Mouse (Mus musculus) liver, adult 2 months (tissue): ENCODE results near the gene Fam120a. TPM values are rescaled to one million over a fixed set of nuclear protein-coding genes. Genes with fewer than 3 reads are reported as not detected.

ENCODE experiments used
- DNase-seq: peaks from one replicate; pipeline ENCODE4 v3.0.0-alpha.2; 2011; ENCODE audit warnings: low read depth, low spot score; ENCODE audit errors: extremely low read depth
- H3K27ac ChIP-seq: fragments of 200-500 bp; replicated peaks from 2 replicates; pipeline ENCODE4 v1.5.1; 2012; ENCODE audit warnings: low read depth, mild to moderate bottlenecking, control low read depth, inconsistent platforms, low read length; ENCODE audit not compliant: insufficient read depth
- H3K27me3 ChIP-seq: fragments of 200-500 bp; 2 replicates; pipeline ENCODE4 v1.6.1; 2012; ENCODE audit warnings: mild to moderate bottlenecking, moderate library complexity, low read length, inconsistent platforms; ENCODE audit not compliant: control insufficient read depth, insufficient read depth
- H3K36me3 ChIP-seq: fragments of 200-500 bp; 2 replicates; pipeline ENCODE4 v1.6.1; 2012; ENCODE audit warnings: low read length, inconsistent platforms; ENCODE audit not compliant: control insufficient read depth, insufficient read depth
- H3K4me1 ChIP-seq: fragments of 200-500 bp; 2 replicates; pipeline ENCODE4 v1.6.1; 2011; ENCODE audit warnings: low read length; ENCODE audit not compliant: control insufficient read depth, insufficient read depth
- H3K4me3 ChIP-seq: fragments of 200-500 bp; 2 replicates; pipeline ENCODE4 v1.5.1; 2011; ENCODE audit warnings: low read depth, mild to moderate bottlenecking, control low read depth, low read length, moderate library complexity; ENCODE audit not compliant: insufficient read depth
- H3K79me2 ChIP-seq: fragments of 200-500 bp; 2 replicates; pipeline ENCODE4 v1.6.1; 2012; ENCODE audit warnings: inconsistent platforms, mild to moderate bottlenecking, low read length, moderate library complexity; ENCODE audit not compliant: control insufficient read depth, insufficient read depth
- H3K9ac ChIP-seq: fragments of 200-500 bp; 2 replicates; pipeline ENCODE4 v1.6.1; 2012; ENCODE audit warnings: low read depth, mild to moderate bottlenecking, control low read depth, inconsistent platforms, low read length
- CTCF ChIP-seq: fragments of 200-500 bp; IDR thresholded peaks from 2 replicates; pipeline ENCODE4 v1.5.1; 2011; ENCODE audit warnings: low read depth, low read length, control low read depth
- POLR2A ChIP-seq: fragments of 200-500 bp; IDR thresholded peaks from 2 replicates; pipeline ENCODE4 v1.6.1; 2011; ENCODE audit warnings: low read length, control low read depth; ENCODE audit not compliant: insufficient read depth; ENCODE audit errors: extremely low read depth
- WGBS: fragments of 180-500 bp; shearing (Covaris S2); methylation state at CpG from one replicate; pipeline ENCODE4 v1.1.7; 2018; 5-methylcytosine and 5-hydroxymethylcytosine counted together
- polyA plus RNA-seq: library from polyadenylated mRNA; depleted of rRNA; stranded (reverse); fragments of >200 nt; gene quantifications from 2 replicates; pipeline ENCODE4 v1.2.3, GENCODE M21; 2012
- total RNA-seq: library from RNA; depleted of rRNA; stranded (reverse); fragments of >200 nt; gene quantifications from 2 replicates; pipeline ENCODE4 v1.2.3, GENCODE M21; 2014

The Fam120a gene
- total and polyA plus RNA-seq, 2 experiments = 40.1 to 45.1 TPM

GRCm38 (mm10) chr13:48895376-48895775, 72.4 kb downstream of the Fam120a start:
- Histone ChIP-seq H3K4me1 (peaks cover 10% of the 10 kb centered on the region), H3K79me2 (peaks cover 4% of the 10 kb centered on the region; the same call in 1 of the 2 replicates), H3K36me3 (peaks cover 41% of the 10 kb centered on the region), H3K9ac (no peak overlapping the region), H3K4me3 (no peak overlapping the region), H3K27ac (no peak overlapping the region), H3K27me3 (no peaks in the 10 kb centered on the region)
- TF ChIP-seq CTCF (no peak), POLR2A (no peak)
- WGBS = 82% methylated on average over 5 of the region's 5 CpGs
- no peak for DNase-seq

- peaks cover 45% of the 10 kb centered on the region for H3K36me3 ChIP-seq
- no peak for TF ChIP-seq POLR2A
- TF ChIP-seq CTCF = no peak
- peak; percentile 96 for DNase-seq
- 59% methylated on average over 4 of the region's 4 CpGs for WGBS
- no peaks in the 10 kb centered on the region for H3K27me3 ChIP-seq
- peaks cover 4% of the 10 kb centered on the region; the same call in 1 of the 2 replicates for H3K79me2 ChIP-seq
- H3K27ac ChIP-seq = peak overlapping the region; percentile 77
- H3K4me1 ChIP-seq = peaks cover 10% of the 10 kb centered on the region
- no peak overlapping the region for H3K9ac ChIP-seq
- no peak overlapping the region for H3K4me3 ChIP-seq
Observed at GRCm38 (mm10) chr13:48890260-48890960, 77.4 kb downstream of the Fam120a start.

GRCm38 (mm10) chr13:48878534-48878933, 89.3 kb downstream of the Fam120a start:
- H3K4me3 ChIP-seq = peak overlapping the region; percentile 54
- H3K36me3 ChIP-seq = peaks cover 9% of the 10 kb centered on the region; the same call in 1 of the 2 replicates
- WGBS = 1% methylated on average over 36 of the region's 36 CpGs
- H3K27ac ChIP-seq = peak overlapping the region; percentile 81
- peak; percentile 94 for DNase-seq
- peaks cover 6% of the 10 kb centered on the region for H3K4me1 ChIP-seq
- no peaks in the 10 kb centered on the region for H3K79me2 ChIP-seq
- H3K27me3 ChIP-seq = no peaks in the 10 kb centered on the region
- TF ChIP-seq POLR2A = peak; percentile 99
- no peak for TF ChIP-seq CTCF
- H3K9ac ChIP-seq = peak overlapping the region; percentile 76

- Histone ChIP-seq H3K4me3 (no peak overlapping the region), H3K27me3 (no peaks in the 10 kb centered on the region), H3K9ac (peak overlapping the region; percentile 76), H3K4me1 (peaks cover 6% of the 10 kb centered on the region), H3K36me3 (peaks cover 6% of the 10 kb centered on the region; the same call in 1 of the 2 replicates), H3K27ac (peak overlapping the region; percentile 81), H3K79me2 (peaks cover 3% of the 10 kb centered on the region; the same call in 1 of the 2 replicates)
- DNase-seq = peak; percentile 91
- TF ChIP-seq POLR2A = no peak
- TF ChIP-seq CTCF = no peak
Observed at GRCm38 (mm10) chr13:48877805-48878204, 90.0 kb downstream of the Fam120a start.

- DNase-seq = no peak
- H3K36me3 ChIP-seq = no peaks in the 10 kb centered on the region
- peaks cover 31% of the 10 kb centered on the region; the same call in 1 of the 2 replicates for H3K79me2 ChIP-seq
- H3K4me1 ChIP-seq = peaks cover 17% of the 10 kb centered on the region
- no peak overlapping the region for H3K9ac ChIP-seq
- no peaks in the 10 kb centered on the region for H3K27me3 ChIP-seq
- H3K4me3 ChIP-seq = no peak overlapping the region
- no peak for TF ChIP-seq CTCF
- no peak for TF ChIP-seq POLR2A
- 71% methylated on average over 5 of the region's 5 CpGs for WGBS
- H3K27ac ChIP-seq = no peak overlapping the region
Observed at GRCm38 (mm10) chr13:48872726-48873125, 95.1 kb downstream of the Fam120a start.
